Mouse (Mus musculus) bone marrow, adult 2 months (tissue): ENCODE measurements at regions not wholly inside any gene's neighbourhood (a gene's known extent, or its start where the extent isn't known, plus 50 kb on each side); places are given as distances from the start of the nearest gene placed in this dataset.

Experiments
- H3K27ac ChIP-seq: fragments of 200-500 bp; 2 replicates; pipeline ENCODE4 v1.5.1; 2012; ENCODE audit warnings: low read depth, mild to moderate bottlenecking, control low read depth, inconsistent platforms, low read length; ENCODE audit not compliant: control insufficient read depth, poor library complexity, insufficient read depth
- H3K4me1 ChIP-seq: fragments of 200-500 bp; 2 replicates; pipeline ENCODE4 v1.6.1; 2011; ENCODE audit warnings: low read length; ENCODE audit not compliant: control insufficient read depth, insufficient read depth
- H3K4me3 ChIP-seq: fragments of 200-500 bp; replicated peaks from 2 replicates; pipeline ENCODE3; 2011; ENCODE audit warnings: mild to moderate bottlenecking, low read depth, low read length, control low read depth; ENCODE audit not compliant: control insufficient read depth
- CTCF ChIP-seq: fragments of 200-500 bp; IDR thresholded peaks from 2 replicates; pipeline ENCODE4 v1.5.1; 2011; ENCODE audit warnings: low read length, control low read depth; ENCODE audit not compliant: control insufficient read depth, insufficient read depth
- POLR2A ChIP-seq: fragments of 200-500 bp; IDR thresholded peaks from 2 replicates; pipeline ENCODE4 v1.6.1; 2011; ENCODE audit warnings: low read depth, mild to moderate bottlenecking, control low read depth, low read length, borderline replicate concordance; ENCODE audit not compliant: control insufficient read depth
- WGBS: fragments of 180-500 bp; shearing (Covaris S2); methylation state at CpG from one replicate; pipeline ENCODE4 v1.1.7; 2018; 5-methylcytosine and 5-hydroxymethylcytosine counted together

DNA sequence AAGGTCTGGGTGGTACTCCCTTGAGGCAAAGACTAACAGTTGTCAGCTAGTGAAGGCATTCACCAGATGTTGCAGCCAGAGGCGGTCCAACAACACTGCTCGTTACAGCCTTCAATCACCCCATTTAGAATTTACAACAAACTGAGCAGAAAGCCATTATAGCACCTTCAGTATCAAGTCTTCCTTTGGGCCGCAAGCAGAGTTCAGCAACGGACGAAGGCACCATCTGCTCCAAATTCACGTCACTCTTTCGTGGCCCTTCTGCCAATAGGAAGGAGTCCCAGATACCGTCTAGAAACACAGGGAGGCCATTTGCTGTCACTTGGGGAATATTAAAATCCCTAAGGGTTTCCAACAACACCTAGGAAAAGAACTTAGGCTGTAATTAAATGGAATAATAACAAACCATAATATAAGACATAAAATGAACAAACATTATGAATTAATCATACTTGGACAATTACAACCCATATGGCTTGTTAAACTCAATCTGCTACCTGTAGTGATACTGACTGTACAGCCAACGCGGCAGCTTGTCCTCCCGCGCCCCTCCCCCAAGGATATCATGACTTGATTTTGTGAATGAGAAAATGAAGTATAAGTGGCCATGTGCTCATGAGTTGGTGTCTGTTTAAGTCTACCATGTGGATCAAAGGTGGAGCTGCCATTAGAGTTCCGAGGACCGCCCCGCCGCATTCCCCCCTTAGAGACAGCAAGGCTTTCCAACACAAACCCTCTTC is 233.6 kb downstream of the Sp3 start:
- Histone ChIP-seq H3K27ac (no peak overlapping the region), H3K4me3 (no peak overlapping the region), H3K4me1 (no peaks in the 10 kb centered on the region)
- TF ChIP-seq CTCF, result no peak
- TF ChIP-seq POLR2A, result no peak
- WGBS, result 90% methylated on average over 16 of the region's 16 CpGs

DNA sequence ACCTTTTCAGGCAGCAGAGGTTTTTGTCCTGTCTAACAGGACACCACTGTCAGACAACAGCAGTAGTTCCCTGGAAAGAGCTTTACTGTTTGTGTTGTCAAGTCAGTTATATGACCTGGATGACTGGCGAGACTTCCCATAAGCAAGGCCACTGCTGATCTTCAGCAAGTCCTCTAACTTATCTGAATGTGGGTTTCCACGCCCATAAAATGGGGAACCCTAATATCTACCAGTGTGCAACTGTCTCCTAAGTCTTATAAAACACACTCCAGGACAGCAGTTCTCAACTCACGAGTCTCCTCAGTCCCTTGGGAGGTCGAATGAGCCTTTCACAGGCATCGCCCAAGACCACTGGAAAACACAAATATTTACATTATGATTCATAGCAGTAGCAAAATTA is 232.9 kb downstream of the Sp3 start:
- H3K4me1 ChIP-seq, result no peaks in the 10 kb centered on the region
- TF ChIP-seq CTCF (no peak), POLR2A (no peak)
- H3K27ac ChIP-seq, result no peak overlapping the region
- H3K4me3 ChIP-seq, result no peak overlapping the region
- 72% methylated on average over 5 of the region's 5 CpGs for WGBS

DNA sequence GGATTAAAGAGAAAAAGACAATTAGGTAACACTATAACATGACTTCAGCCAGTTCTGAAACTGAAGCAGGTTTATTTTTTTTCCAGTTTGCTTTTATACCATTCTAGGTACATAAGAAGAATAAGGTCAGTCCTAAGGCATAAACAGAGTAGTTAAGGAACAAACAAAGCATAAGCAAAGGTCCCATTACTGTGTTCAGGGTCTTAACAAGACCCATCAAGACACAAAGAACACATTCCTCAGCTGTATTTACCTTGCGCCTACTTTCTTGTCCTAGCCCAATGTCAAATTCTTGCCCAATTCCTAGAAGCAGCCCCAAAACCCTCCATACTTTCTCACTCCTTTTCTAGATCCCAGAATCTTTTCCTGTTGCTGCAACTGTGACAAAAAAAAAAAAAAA is 230.8 kb downstream of the Sp3 start:
- Histone ChIP-seq H3K4me1 (no peaks in the 10 kb centered on the region), H3K27ac (no peak overlapping the region), H3K4me3 (no peak overlapping the region)
- no peak for TF ChIP-seq CTCF
- TF ChIP-seq POLR2A, result no peak
- 88% methylated on average over 1 of the region's 1 CpGs for WGBS

DNA sequence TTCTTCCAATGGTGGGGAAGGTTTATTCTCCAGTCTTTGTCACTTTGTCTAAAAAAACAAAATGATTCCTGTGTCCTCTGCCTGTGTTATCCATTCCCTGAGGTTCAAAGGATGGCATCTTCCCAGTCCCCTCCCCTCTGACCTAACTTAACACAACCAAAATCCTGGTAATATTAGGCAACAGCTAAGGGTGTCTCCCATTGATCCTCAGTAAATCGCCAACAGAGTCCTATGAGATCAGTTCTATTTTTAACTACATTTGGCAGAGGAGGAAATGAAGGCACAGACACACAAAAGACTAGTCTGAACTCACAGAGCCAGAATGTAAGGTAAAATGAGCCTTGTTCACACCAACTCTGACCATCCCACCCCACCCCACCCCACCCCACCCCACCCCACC is 228.8 kb downstream of the Sp3 start:
- no peak for TF ChIP-seq CTCF
- TF ChIP-seq POLR2A, result no peak
- WGBS, result 50% methylated on average over 1 of the region's 1 CpGs
- no peak overlapping the region for H3K27ac ChIP-seq

DNA sequence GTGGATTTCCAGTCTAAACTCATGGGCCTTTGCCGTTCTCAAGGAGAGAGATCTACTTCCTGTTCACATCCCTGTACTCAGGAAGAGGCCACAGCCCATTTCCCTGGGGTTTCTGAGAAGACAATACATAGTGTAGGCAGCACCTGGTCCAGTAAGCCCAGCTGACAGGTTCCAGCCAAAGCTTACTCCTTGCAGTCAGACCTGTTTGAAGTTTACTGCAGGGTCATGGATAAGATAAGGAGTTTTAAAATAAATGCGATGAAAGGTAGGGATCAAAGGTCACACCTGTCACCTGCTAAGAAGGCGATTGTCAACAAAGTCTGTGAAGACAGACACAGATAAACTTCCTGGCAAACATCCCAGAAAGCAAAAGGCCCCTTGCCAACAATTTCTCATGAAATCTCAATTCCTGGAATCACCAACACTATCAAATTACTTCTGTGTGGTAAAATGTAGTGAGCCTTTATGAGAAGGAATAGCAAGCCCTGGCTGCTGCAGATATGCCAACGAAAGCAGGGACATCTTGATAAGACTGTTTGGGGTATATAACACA is 227.5 kb downstream of the Sp3 start:
- no peak for TF ChIP-seq CTCF
- TF ChIP-seq POLR2A, result no peak
- no peak overlapping the region for H3K27ac ChIP-seq
- 55% methylated on average over 4 of the region's 4 CpGs for WGBS
- no peaks in the 10 kb centered on the region for H3K4me1 ChIP-seq
- H3K4me3 ChIP-seq, result no peak overlapping the region

More for the DNA sequence above, 228.8 kb downstream of the Sp3 start:
- no peaks in the 10 kb centered on the region for H3K4me1 ChIP-seq
- no peak overlapping the region for H3K4me3 ChIP-seq

DNA sequence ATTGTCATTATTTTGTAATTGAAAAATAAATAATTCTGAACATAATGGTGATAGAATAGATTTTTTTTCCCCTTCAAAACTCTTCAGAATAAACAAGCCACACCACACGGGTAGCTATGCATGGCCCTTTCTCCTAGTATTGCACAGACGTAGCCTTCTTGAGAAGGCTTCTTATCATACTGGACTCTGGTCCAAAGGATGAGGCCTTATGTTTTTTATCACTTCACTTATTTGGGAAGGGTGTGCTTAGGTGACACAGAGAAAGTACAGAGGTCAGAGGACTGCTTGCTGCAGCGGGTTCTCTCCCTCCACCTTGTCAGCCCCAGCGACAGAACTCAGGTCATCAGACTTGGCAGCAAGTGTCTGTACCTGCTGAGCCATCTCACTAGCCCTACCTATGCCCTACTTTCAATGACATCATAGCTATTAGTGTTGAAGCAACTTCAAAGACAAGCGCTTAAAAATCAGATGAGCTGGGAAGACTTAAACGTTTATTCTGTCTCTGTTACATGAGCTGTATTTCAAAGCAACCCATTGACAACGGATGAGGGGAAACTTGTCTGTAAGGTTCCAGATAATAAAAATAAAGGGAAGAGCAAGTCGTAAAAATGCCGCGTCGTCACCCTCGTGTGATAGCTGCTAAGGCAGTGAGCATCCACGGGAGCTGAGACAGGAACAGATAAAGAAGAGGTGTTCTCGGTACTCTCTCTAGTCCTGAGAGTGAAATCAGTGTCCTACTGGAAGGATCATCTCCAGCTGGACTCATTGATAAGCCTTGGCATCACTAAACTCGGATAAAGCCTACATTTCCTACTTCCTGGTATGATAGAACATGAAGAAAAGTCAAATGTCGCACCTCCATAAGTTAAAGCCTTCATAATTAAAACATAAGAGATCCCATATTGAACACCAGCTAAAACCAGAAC is 226.2 kb downstream of the Sp3 start:
- Histone ChIP-seq H3K4me1 (no peaks in the 10 kb centered on the region), H3K27ac (no peak overlapping the region), H3K4me3 (no peak overlapping the region)
- 78% methylated on average over 16 of the region's 16 CpGs for WGBS
- TF ChIP-seq CTCF, result no peak
- no peak for TF ChIP-seq POLR2A

DNA sequence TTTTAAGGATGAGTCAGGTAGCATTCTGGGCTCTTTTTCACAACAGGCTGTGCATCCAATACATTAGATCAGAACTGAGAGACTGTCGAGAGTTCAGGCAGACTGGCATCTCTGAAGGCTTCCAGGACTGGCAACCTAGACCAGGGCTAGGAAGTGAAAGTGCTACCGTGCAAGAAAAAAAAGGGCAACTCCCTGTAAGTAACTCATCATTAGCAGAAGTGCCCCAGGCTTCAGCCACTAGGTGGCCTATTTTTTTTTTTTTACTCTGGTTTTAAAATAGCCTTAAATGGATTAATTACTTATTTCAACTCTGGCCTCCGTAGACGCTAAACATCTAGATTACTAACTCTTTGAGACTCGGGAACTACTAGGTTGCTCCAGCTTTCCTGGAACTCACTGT is 216.8 kb downstream of the Sp3 start:
- WGBS, result 61% methylated on average over 5 of the region's 5 CpGs
- Histone ChIP-seq H3K27ac (no peak overlapping the region), H3K4me1 (no peaks in the 10 kb centered on the region), H3K4me3 (no peak overlapping the region)
- TF ChIP-seq CTCF, result no peak
- TF ChIP-seq POLR2A, result no peak

DNA sequence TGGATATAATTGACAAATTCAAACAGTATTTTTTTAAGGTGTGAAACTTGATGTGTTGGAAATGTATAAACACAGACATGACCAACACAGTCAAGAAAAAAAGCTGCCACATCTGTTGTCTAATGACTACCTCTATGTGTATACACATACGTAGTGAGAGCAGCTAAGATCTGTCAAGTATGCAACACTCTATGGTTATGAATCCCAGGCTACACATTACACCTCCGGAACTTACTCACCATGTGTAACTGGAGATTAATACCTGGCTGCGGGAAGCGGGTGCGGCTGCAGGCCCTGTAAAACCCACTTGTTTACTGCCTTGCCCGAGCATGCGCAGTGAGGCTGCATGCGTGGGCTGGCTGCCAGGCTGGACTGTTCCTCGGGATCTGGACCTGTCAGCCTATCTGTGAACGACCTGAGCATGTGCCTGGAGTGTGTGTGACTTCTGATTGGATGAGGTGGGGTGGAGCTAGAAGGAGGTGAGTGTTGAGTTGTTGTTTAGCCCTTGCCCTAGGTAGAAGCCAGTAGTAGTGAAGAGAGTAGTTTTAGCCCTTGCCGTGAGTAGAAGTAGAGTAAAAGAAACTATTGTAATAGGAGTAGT is 211.1 kb downstream of the Sp3 start:
- H3K27ac ChIP-seq, result no peak overlapping the region
- TF ChIP-seq CTCF (no peak), POLR2A (no peak)
- H3K4me1 ChIP-seq, result no peaks in the 10 kb centered on the region
- H3K4me3 ChIP-seq, result no peak overlapping the region
- 83% methylated on average over 11 of the region's 11 CpGs for WGBS
